Mouse (Mus musculus): ENCODE results near the gene Ccdc17. TPM values are rescaled to one million over a fixed set of nuclear protein-coding genes. Genes with fewer than 3 reads are reported as not detected.

Ccdc17 gene
- 14.9 TPM for polyA plus RNA-seq (2017; shearing (Covaris generic))

DNA sequence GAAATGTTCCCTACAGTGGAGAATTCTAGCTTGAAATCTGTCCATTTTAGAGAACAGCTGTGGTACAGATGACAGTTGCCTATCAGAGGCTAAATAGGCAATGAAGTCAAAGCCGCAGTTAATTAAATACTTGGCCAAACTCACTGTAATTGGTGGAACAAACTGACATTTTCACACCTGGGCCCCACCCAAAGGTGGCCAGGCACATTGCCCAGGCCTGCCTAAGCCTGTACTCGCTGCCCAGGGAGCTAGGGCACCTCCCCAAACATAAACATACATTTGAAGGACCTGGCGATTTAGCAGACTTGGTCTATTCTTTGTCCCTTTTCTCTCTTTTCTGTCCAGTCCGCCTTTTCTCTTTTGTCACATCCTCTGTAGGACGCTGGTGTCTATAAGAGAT is at the start of gene Ccdc17:
Gene Ccdc17, plus strand, starts transcription at position 276 of the 400 bp plus-strand sequence.

DNA sequence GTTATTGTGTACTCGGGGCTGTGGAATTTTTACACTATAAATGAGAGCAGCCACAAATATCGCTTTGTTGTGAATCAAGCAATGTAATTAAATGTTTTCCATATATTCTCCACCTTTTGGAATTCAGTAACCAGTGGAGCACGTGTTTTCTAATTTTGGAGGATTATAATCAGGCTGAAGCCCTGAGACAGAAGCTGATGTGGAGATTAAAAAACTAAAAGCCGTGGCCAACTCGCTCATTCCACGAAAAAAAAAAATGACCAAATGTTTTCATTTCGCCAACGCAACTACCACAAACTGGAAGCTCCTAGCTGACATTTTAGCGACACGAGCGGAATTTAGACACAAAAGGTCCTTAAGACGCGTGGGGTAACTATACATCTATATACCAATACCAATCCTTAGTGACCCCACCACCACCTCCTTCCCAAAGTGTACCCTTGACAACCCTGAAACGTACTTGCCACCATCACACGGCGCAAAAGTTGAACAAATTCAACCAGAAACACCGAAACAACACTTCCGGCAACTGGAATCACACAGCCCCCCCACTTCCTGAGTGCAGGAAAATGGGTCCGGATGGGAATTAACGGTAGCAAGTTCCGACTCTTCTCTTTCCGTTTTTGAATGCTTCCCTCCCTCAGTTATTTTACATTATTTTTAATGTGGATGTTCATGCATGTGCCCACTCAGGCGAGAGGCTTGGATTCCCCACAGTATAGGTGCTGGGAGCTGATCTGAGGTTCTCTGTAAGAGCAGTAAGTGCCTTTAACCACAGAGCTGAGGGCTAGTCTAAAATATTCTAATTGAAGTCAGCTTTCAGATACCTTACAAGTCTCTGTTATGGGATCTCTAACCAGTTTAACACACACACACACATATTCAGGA is 40.8 kb upstream of the Ccdc17 start, which contains the start of gene Tmem69:
Gene Tmem69, minus strand, starts transcription at position 524 of the 888 bp plus-strand sequence.

DNA sequence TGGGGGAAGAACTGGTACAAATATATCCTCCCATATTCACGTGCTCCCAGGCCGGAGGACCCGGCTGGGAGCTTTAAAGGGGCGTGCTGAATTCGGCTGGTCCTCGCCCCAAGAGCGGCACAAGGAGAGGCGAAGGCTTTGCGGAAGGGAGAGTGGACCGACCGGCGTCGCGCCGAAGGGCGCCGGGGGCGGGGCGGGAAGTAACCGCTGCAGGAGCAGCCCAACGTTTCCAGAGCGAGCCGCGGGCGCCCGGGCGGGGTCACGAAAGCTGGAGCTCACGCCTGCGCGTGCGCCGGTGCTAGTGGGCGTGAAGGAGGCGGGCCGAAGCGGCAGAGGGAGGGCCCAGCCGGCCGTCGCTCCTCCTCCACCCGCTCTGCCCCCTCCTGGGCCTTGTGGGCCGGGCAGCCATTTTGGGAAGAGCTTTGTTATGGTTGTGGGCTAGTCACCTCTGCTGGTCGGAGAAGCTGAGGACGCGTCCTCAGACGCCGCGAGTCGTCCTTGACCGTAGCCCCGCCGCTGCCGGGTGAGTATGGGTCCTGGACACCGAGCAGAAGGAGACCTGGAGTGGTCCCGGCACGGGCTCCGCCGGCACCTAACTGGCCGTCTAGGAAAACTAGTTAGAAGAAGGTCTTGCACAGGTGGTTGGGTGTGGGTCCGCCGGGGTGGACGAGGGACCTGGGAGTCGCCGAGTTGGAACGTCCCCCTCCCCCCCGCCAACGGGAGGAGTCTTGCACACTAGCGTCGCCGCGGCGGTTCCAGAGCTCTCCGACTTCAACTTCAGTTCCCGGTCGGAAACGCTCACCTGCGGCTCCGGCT is 38.9 kb upstream of the Ccdc17 start, which contains the start of gene Gpbp1l1:
Gene Gpbp1l1, plus strand, starts transcription at position 353 of the 816 bp plus-strand sequence.

DNA sequence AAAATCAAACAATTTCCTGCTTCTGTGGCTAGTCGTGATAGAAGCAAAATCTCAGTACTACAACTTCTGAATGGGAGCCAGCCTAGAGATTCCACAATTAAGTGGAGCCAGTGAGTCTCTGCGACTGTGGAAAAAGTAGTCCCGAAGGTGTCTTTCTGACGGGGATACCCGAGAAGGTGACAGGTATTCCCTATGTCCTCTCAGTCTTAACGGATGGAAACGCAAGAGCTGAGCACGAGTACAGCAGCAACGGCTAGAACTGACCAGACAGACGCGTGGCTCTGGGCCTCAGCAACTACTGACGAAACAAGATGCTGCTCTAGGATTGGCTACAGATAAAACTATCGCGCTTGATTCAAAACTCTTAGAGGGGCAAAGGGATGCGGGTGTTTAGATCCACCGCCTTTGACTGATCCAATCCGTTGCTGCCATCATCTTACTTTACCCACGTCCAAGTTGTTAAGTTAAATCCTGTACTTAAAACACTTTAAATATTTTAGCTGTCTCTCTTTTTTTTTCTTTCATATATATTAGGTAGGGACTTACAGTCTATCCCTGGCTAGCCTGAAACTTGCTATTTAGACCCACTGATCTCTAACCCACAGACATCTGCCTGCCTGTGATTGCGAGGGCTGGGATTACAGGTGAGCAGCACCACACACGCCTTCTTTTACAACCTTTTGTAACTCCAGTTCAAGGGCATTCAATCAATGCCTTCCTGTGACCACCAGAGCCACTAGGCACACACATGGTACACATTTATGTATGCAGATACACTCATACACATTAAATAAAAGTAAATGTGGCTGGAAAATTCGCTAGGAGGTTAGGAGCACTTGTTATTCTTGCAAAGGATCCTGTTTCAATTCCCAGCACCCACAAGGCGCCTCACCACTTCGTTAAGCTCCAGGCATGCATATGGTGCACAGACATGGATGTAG is 31.5 kb downstream of the Ccdc17 start, which contains the start of gene Nasp:
Gene Nasp, minus strand, starts transcription at position 220 of the 941 bp plus-strand sequence.

Other genes starting within 250 kb of the Ccdc17 start
- 18.9 TPM for gene Mast2, start 132.5 kb upstream of the Ccdc17 start, polyA plus RNA-seq (2017; shearing (Covaris generic))
- 16.0 TPM for gene Ipp, start 89.1 kb upstream of the Ccdc17 start, polyA plus RNA-seq (2017; shearing (Covaris generic))
- gene Tmem69, start 40.7 kb upstream of the Ccdc17 start, polyA plus RNA-seq (2017; shearing (Covaris generic)): 23.0 TPM
- 46.6 TPM for gene Gpbp1l1, start 39.0 kb upstream of the Ccdc17 start, polyA plus RNA-seq (2017; shearing (Covaris generic))
- gene Nasp, start 31.3 kb downstream of the Ccdc17 start, polyA plus RNA-seq (2017; shearing (Covaris generic)): 50.5 TPM
- gene Akr1a1, start 55.0 kb downstream of the Ccdc17 start, polyA plus RNA-seq (2017; shearing (Covaris generic)): 274 TPM
- gene Prdx1, start 88.9 kb downstream of the Ccdc17 start, polyA plus RNA-seq (2017; shearing (Covaris generic)): 546 TPM
- 8.6 TPM for gene Mmachc, start 111.8 kb downstream of the Ccdc17 start, polyA plus RNA-seq (2017; shearing (Covaris generic))
- gene Ccdc163, start 111.9 kb downstream of the Ccdc17 start, polyA plus RNA-seq (2017; shearing (Covaris generic)): 16.4 TPM
- gene Tesk2, start 124.3 kb downstream of the Ccdc17 start, polyA plus RNA-seq (2017; shearing (Covaris generic)): 8.4 TPM
- gene Toe1, start 211.0 kb downstream of the Ccdc17 start, polyA plus RNA-seq (2017; shearing (Covaris generic)): 39.7 TPM
- gene Mutyh, start 211.1 kb downstream of the Ccdc17 start, polyA plus RNA-seq (2017; shearing (Covaris generic)): 16.4 TPM
- 0.38 TPM for gene Hpdl, start 225.1 kb downstream of the Ccdc17 start, polyA plus RNA-seq (2017; shearing (Covaris generic))